Mouse (Mus musculus) kidney, adult 11 months (tissue): ENCODE measurements around the gene Theg.

Source experiments
- DNase-seq: peaks from one replicate; pipeline ENCODE4 v3.0.0; 2022

Theg gene

DNA sequence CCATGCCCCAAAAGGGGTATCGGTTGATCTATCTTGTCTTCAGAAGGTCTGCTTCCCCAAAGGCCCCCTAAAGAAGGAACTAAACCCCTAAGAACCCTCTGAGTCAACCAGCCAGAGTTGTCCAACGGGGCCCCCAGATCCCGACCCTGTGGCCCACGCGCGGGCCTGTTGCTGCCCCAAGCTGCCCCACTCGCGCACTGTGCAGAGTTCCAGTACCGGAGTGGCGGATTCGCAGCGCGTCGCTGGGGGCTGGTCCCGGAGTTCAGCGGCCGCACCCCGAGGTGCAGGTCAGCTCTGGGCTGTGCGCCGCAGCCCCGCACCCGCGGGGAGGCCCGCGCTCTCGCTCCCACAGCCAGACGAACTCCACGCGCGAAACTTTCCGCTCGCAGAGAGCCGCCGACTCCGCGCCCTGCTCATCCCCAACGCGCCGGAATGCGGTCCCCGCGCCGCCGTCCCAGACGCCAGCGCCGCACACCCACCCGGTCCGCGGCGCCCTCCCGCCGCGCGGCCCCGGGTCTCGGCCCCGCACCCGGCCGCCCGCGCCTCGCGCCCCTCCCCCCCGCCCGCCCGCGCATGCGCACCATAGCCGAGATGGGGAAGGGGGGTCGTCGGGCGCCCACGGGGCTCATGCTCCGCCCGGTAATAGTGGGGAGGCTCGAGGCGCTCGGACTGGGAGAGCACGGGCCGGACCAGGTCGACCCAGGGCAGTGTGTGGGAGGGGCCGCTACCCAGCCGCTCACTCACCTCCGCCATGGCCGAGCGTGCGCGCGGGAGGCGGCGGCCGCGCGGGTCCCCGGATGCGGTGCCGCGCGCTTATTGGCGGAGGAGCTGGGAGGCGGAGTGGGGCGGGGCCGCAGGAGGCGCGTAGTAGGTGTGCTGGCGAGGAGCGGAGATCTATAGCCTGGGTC lies 32.5 kb downstream of the Theg start, which contains the start of gene Mier2:
TSS of gene Mier2 (minus strand) at position 870 of the 908 bp plus-strand sequence.
- DNase-seq, result peak; percentile 77

- no peak for DNase-seq
These were observed 33.4 kb downstream of the Theg start for GRCm38 (mm10) chr10:79553691-79554090.

- no peak for DNase-seq
These were observed 34.0 kb downstream of the Theg start for GRCm38 (mm10) chr10:79553176-79553575.

DNA sequence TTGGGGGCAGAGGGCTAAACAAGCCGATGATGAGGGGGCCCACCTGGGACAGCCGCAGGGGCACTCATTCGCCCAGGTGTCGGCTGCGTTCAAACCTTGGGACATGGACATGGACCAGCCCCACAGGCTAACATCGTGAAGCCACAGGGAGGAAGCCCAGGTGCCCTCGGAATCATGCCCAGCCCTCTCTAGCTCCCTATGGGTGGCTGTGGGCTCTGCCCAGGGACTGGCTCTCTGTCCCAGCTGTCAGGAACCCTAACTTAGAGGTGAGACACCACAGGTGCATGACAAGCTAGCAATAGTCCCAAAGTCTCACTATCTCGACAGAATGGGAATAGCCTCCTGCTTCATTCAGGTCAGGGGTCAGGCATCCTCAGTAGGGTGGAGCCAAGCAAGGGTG lies 34.6 kb downstream of the Theg start:
- DNase-seq, result no peak

- no peak for DNase-seq
These were observed 36.8 kb downstream of the Theg start for GRCm38 (mm10) chr10:79550366-79550765.

DNA sequence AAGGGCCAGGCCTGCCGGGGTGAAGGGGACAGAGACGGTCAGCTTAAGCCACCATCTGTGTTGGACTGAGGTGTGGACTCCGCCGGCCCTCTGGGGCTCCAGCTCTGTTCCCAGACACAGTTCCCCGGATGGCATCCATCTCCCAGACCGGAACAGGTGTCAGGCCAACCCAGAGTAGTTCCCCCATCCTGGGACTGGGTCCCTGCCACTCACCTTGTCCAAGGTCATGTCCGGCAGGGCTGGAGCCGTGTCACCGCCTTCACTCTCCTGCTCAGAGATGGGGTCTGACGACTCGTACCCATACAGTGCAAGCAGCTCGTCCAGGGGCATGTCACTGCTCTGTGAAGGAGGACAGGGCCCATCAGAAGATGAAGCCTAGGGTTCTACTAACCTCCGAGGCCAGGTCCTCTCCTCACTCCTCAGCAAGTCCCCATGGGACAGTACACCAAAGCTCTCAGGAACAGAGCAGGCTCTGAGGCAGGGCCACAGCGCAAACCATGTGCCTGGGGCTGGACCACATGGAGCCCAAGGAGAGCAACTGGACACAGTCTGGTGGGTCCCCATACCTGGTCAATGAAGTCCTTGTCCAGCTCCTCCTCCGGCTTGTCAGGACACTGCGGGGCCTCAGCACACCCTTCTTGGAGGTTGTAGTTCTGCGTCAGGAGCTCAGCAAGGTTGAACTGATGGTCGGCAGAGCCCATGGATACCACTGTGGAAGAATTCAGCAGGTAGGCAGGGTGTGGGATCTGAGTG lies 38.0 kb downstream of the Theg start:
- DNase-seq, result no peak

- no peak for DNase-seq
These were observed 38.6 kb downstream of the Theg start for GRCm38 (mm10) chr10:79548546-79548945.

DNA sequence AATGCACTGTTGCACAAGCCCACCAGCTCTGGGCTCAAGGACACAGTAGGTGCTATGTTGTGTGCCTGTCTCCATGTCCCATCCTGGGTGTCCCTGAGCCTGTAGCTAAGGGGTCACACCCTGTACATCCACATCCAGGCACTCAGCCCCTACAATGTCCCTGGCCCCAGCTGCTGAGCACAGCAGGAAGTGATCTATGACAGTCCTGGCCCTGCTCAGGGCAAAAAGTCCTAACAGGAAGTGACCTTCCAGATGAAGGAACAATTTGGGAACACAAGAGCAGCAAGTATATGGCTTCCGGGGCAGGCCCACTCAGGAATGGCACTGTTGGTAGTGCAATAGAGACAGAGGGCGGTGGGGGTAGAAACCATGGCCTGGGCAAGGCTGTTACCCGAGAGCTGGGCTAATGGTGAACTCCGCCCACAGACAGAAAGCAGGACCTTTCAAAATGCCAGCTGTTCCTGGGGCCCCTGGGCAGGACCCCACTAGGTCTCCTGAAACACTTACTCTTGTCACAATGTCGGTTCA lies 39.9 kb downstream of the Theg start:
- DNase-seq, result no peak

- no peak for DNase-seq
These were observed 40.6 kb downstream of the Theg start for GRCm38 (mm10) chr10:79546483-79546882.

GRCm38 (mm10) chr10:79545891-79546290 lies 41.2 kb downstream of the Theg start:
- no peak for DNase-seq

DNA sequence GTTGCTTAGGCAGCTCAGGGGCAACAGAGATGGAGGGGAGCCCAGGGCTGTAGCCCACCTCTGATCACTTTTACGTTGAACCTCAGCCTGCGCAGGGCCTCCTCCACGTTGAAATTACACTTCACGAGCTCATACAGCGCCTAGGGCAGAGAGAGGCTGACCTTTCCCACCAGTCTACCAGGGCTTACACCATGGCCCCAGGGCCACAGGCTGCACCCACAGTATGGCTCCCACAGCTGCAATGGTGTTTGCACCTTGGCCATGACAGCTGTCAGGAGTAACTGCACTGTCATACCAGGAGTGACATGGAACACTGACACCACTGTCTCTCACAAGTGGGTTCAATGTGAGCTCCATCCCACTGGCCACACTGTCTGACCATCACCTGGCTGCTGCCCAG lies 42.5 kb downstream of the Theg start:
- no peak for DNase-seq

DNA sequence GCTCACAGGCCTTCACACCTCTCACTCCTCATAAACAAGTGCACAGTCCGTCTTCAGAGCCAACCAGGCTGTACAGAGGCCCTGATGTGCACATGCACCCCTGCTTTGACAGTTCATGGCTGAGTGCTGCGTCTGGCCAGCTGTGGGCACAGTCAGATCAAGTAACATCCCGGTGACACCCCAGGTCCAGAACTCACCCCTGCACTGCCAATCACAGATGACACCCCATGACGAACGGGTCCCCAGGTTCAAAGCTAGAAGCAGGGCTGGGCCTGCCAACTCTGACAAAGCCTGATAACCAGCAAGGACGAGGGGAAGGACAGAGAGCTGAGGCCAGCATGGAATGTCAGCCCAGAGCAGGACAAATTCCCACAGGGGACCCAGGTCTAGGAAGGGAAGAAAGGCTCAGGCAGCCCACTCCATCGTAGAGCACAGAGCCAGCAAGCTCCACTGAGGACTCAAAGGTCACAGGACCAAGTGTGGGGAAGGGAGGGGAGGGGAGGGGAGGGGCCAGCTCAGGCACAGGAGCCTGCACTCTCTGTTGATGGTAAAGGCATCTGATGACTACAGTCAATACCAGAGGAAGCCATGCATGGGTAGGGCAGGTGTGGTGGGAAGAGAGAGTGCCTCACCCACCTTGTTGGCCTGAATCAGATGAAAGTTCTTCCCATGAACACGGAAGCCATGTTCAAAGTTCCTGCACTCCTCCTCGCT lies 43.1 kb downstream of the Theg start:
- no peak for DNase-seq

- no peak for DNase-seq
These were observed 45.0 kb downstream of the Theg start for GRCm38 (mm10) chr10:79542171-79542570.

- peak; percentile 60 for DNase-seq
These were observed 45.6 kb downstream of the Theg start for GRCm38 (mm10) chr10:79541522-79541921.

GRCm38 (mm10) chr10:79540746-79541145 lies 46.4 kb downstream of the Theg start:
- DNase-seq, result no peak

- DNase-seq, result no peak
These were observed 47.2 kb downstream of the Theg start for GRCm38 (mm10) chr10:79539701-79540495.

GRCm38 (mm10) chr10:79538873-79539272 lies 48.3 kb downstream of the Theg start:
- DNase-seq, result no peak

- no peak for DNase-seq
These were observed 48.8 kb downstream of the Theg start for GRCm38 (mm10) chr10:79538323-79538722.

DNA sequence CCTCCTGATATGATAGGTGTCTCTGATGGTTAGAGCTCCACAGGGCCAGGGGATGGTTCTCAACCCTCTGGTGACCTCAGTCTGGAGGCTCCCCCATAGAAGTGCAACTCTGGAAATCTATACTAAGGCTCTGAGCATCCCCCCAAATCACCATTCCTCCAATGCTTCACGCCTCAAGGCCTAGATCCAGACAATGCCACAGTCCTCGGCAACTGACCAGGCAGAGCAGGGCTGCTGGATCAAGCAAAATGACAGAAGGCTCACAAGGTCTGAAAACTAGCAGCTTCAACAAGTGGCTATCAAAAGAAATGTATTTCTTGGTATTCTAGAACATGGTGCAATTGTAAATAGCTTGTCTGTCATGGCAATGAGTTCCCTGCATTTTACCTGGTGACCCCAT lies 49.4 kb downstream of the Theg start:
- DNase-seq, result no peak

GRCm38 (mm10) chr10:79537271-79537670 lies 49.9 kb downstream of the Theg start:
- no peak for DNase-seq

GRCm38 (mm10) chr10:79536461-79537080 lies 50.6 kb downstream of the Theg start:
- DNase-seq, result no peak

DNA sequence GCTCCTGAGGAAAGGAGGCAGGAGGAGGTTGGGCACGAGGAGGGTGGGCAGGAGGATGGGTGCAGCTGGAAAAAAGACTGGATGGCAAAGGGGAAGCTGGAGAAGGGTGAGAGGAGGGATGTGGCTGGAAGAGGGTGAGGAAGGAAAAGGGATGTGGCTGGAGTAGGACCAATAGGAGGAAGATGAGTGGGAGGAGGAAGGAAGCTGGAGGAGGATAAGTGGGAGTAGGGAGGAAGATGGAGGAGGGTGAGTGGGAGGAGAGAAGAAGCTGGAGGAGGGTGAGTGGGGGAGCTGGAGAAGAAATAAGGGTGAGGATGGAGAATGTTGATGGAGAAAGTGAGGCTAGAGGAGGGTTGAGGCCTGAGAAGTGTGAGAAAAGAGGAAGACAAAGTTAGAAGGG lies 51.7 kb downstream of the Theg start:
- no peak for DNase-seq
